8 mouse cellular contexts compared by ENCODE assay signal in genomic region chr8:107116023-107116422, GRCm38 (mm10). TPM values are rescaled to one million over a fixed set of nuclear protein-coding genes. Genes with fewer than 3 reads are reported as not detected.
A peak's percentile ranks its signal among the peaks of the same experiment; 100 is the strongest.
DNase-seq lines count a peak whose midpoint lies in the region; ATAC-seq and TF ChIP-seq lines count a peak whose summit lies in the region.

No protein-coding gene starts in this region.

- no peak overlapping the region for H3K4me3 ChIP-seq in ES-E14 (ENCODE audit: insufficient read depth in 1 of 2, low read depth in 1 of 2, low read length in 2 of 2, poor library complexity in 1 of 2, severe bottlenecking in 1 of 2)
- no peak overlapping the region for H3K4me3 ChIP-seq in embryonic facial prominence, embryonic 11.5 days (ENCODE audit: low read depth, low read length)

- H3K27me3 ChIP-seq in embryonic facial prominence, embryonic 11.5 days (ENCODE audit: control insufficient read depth, insufficient read depth, low read length) = no peaks in the 10 kb centered on the region

- WGBS in embryonic facial prominence, embryonic 11.5 days = 14% methylated on average over 11 of the region's 11 CpGs

- no peak for DNase-seq in ES-E14 (ENCODE audit: low read depth, low spot score)
- DNase-seq in adrenal gland, postnatal 14 days = peak; percentile 90
- DNase-seq in embryonic facial prominence, embryonic 11.5 days (ENCODE audit: low spot score) = peak; percentile 91
- peak; percentile 81 to 88 for DNase-seq in heart, postnatal 14 days
- DNase-seq in layer of hippocampus, adult 8-10 months (ENCODE audit: low spot score in 2 of 2) = peak; percentile 58 to 86
- peak; percentile 91 for DNase-seq in lung, postnatal 10 days
- peak; percentile 90 for DNase-seq in right cerebral cortex, adult 2 months (ENCODE audit: low spot score in 2 of 2)
- peak; percentile 75 for DNase-seq in urinary bladder, postnatal 25 days (ENCODE audit: low spot score)

- no peak overlapping the region for H3K9ac ChIP-seq in ES-E14 (ENCODE audit: insufficient read depth, low read depth, low read length, poor library complexity, severe bottlenecking)
- H3K9ac ChIP-seq in embryonic facial prominence, embryonic 11.5 days (replicated peaks; ENCODE audit: low read length) = no peak overlapping the region

- in situ Hi-C loops in ES-E14 (cut with MboI; ENCODE audit: low sequenced_read_pairs in 2 of 2, unreplicated experiment in 2 of 2) = loop anchor here in 1 of 2 experiments (25.0 kb wide), 1 partner anchor 196 kb away; no protein-coding TSS in a partner anchor

- H3K27ac ChIP-seq in ES-E14 (ENCODE audit: insufficient read depth, low read depth, low read length, poor library complexity, severe bottlenecking) = no peak overlapping the region
- H3K27ac ChIP-seq in embryonic facial prominence, embryonic 11.5 days (replicated peaks; ENCODE audit: low read depth, low read length) = no peak overlapping the region

- H3K9me3 ChIP-seq in ES-E14 (ENCODE audit: control insufficient read depth, insufficient read depth, low read depth, low read length) = no peaks in the 10 kb centered on the region
- no peaks in the 10 kb centered on the region for H3K9me3 ChIP-seq in embryonic facial prominence, embryonic 11.5 days (replicated peaks; ENCODE audit: control insufficient read depth, low read length)

- H3K4me2 ChIP-seq in embryonic facial prominence, embryonic 11.5 days (ENCODE audit: low read depth, low read length) = no peak overlapping the region

- no peak for ATAC-seq in embryonic facial prominence, embryonic 11.5 days (replicated peaks; ENCODE audit: insufficient number of reproducible peaks, low FRiP score, low TSS enrichment, low read depth)

- intact Hi-C loops in heart, postnatal 14 days (cut with DNase I) = loop anchor here (1.0 to 5.0 kb wide), 3 partner anchors 56 to 208 kb away; no protein-coding TSS in a partner anchor

- no peaks in the 10 kb centered on the region for H3K36me3 ChIP-seq in ES-E14 (ENCODE audit: control insufficient read depth, insufficient read depth, low read length, poor library complexity, severe bottlenecking)
- H3K36me3 ChIP-seq in embryonic facial prominence, embryonic 11.5 days (replicated peaks; ENCODE audit: control insufficient read depth, insufficient read depth, low read depth, low read length) = no peaks in the 10 kb centered on the region

- H3K4me1 ChIP-seq in ES-E14 (ENCODE audit: control insufficient read depth in 2 of 2, insufficient read depth in 2 of 2, low read length in 2 of 2, poor library complexity in 1 of 2) = peaks cover 0 to 14% of the 10 kb centered on the region in 2 experiments; a peak in 1 of 4 replicates
- no peaks in the 10 kb centered on the region for H3K4me1 ChIP-seq in embryonic facial prominence, embryonic 11.5 days (ENCODE audit: control insufficient read depth, insufficient read depth, low read length)

TF ChIP-seq in ES-E14, 5 proteins besides CTCF, POLR2A, EP300 and RAD21:
- TF ChIP-seq ZC3H11A (IDR thresholded peaks at IDR 0.05; ENCODE audit: borderline replicate concordance, low read depth, low read length) (peak; percentile 32; the same call in 1 of the 2 replicates), HCFC1 (IDR thresholded peaks at IDR 0.05; ENCODE audit: borderline replicate concordance, insufficient read depth, low read length) (no peak), MAFK (IDR thresholded peaks at IDR 0.05; ENCODE audit: insufficient read depth, low read depth, low read length) (peak; percentile 98)

RNA-seq across cellular contexts. Expression of gene Terf2, which starts 19.7 kb away (rescaled TPM):
- 13.9 and 14.1 TPM in 2 replicates for total RNA-seq in ES-E14 (2012; rRNA removed)
- 25.0 and 26.2 TPM in 2 replicates for total RNA-seq in adrenal gland, postnatal 14 days (2021)
- 16.1 and 16.5 TPM in 2 replicates for polyA plus RNA-seq in embryonic facial prominence, embryonic 11.5 days (2014; fragmentation: Nextera tagmentation; extraction: Ambion mirVana)
- 10 to 100 TPM; 14.4 to 15.0 TPM for total RNA-seq in heart, postnatal 14 days (2021)
- 10 to 100 TPM; 33.5 to 41.3 (median 35.6) TPM for total RNA-seq in layer of hippocampus, adult 8-10 months (2022)

RNA-seq across cellular contexts. Expression of gene Cyb5b, which starts 34.4 kb away (rescaled TPM):
- 27.8 and 44.9 TPM in 2 replicates for total RNA-seq in ES-E14 (2012; rRNA removed)
- 260 and 305 TPM in 2 replicates for total RNA-seq in adrenal gland, postnatal 14 days (2021)
- polyA plus RNA-seq in embryonic facial prominence, embryonic 11.5 days (2014; fragmentation: Nextera tagmentation; extraction: Ambion mirVana) = 137 and 145 TPM in 2 replicates
- total RNA-seq in heart, postnatal 14 days (2021) = 10 to 100 TPM; 35.0 to 39.5 TPM
- 100 to 1,000 TPM; 109 to 113 (median 111) TPM for total RNA-seq in layer of hippocampus, adult 8-10 months (2022)

RNA-seq across cellular contexts. Expression of gene Tmed6, which starts 50.6 kb away (rescaled TPM):
- total RNA-seq in ES-E14 (2012; rRNA removed) = 0.27 and 0.48 TPM in 2 replicates
- not detected in 2 replicates for total RNA-seq in adrenal gland, postnatal 14 days (2021)
- polyA plus RNA-seq in embryonic facial prominence, embryonic 11.5 days (2014; fragmentation: Nextera tagmentation; extraction: Ambion mirVana) = not detected in 2 replicates
- total RNA-seq in heart, postnatal 14 days (2021) = not detected
- total RNA-seq in layer of hippocampus, adult 8-10 months (2022) = not detected

RNA-seq across cellular contexts. Expression of gene Nip7, which starts 59.3 kb away (rescaled TPM):
- 169 and 189 TPM in 2 replicates for total RNA-seq in ES-E14 (2012; rRNA removed)
- 40.1 and 50.2 TPM in 2 replicates for total RNA-seq in adrenal gland, postnatal 14 days (2021)
- polyA plus RNA-seq in embryonic facial prominence, embryonic 11.5 days (2014; fragmentation: Nextera tagmentation; extraction: Ambion mirVana) = 113 and 114 TPM in 2 replicates
- total RNA-seq in heart, postnatal 14 days (2021) = 10 to 100 TPM; 19.5 to 24.2 TPM
- 10 to 100 TPM; 40.9 to 44.2 (median 42.7) TPM for total RNA-seq in layer of hippocampus, adult 8-10 months (2022)

RNA-seq across cellular contexts. Expression of gene Cog8, which starts 59.5 kb away (rescaled TPM):
- total RNA-seq in ES-E14 (2012; rRNA removed) = 37.8 and 39.1 TPM in 2 replicates
- total RNA-seq in adrenal gland, postnatal 14 days (2021) = 29.4 and 30.3 TPM in 2 replicates
- 42.0 and 44.9 TPM in 2 replicates for polyA plus RNA-seq in embryonic facial prominence, embryonic 11.5 days (2014; fragmentation: Nextera tagmentation; extraction: Ambion mirVana)
- total RNA-seq in heart, postnatal 14 days (2021) = 10 to 100 TPM; 18.6 to 18.9 TPM
- total RNA-seq in layer of hippocampus, adult 8-10 months (2022) = 10 to 100 TPM; 26.0 to 34.6 (median 28.8) TPM
